Mouse (Mus musculus) CD8-positive naive resting alpha-beta T cell, adult 57 days (primary cell): Measurements from ENCODE around the gene Olfr488. TPM values are rescaled to one million over a fixed set of nuclear protein-coding genes. Genes with fewer than 3 reads are reported as not detected.

Source experiments
- total RNA-seq: library from RNA; stranded (reverse); gene quantifications from one replicate; pipeline ENCODE4 v1.2.4, GENCODE M21; 2023

Olfr488 gene
- not detected for total RNA-seq

GRCm38 (mm10) chr7:108258247-108258646 lies at the start of gene Olfr488:
Gene Olfr488, minus strand, starts transcription at chr7:108258347.

GRCm38 (mm10) chr7:108288834-108289233 lies 30.7 kb upstream of the Olfr488 start, which contains the start of gene Olfr490:
Gene Olfr490, minus strand, starts transcription at chr7:108288934.

GRCm38 (mm10) chr7:108214536-108214935 lies 43.6 kb downstream of the Olfr488 start, which contains the start of gene Olfr487:
Gene Olfr487, minus strand, starts transcription at chr7:108214636.

Other genes starting within 250 kb of the Olfr488 start
- not detected for gene Olfr478, start 224.4 kb downstream of the Olfr488 start, total RNA-seq
- not detected for gene Olfr479, start 207.7 kb downstream of the Olfr488 start, total RNA-seq
- not detected for gene Olfr480, start 191.0 kb downstream of the Olfr488 start, total RNA-seq
- not detected for gene Olfr481, start 178.5 kb downstream of the Olfr488 start, total RNA-seq
- 1.3 TPM for gene Olfr482, start 160.8 kb downstream of the Olfr488 start, total RNA-seq
- gene Olfr483, start 157.5 kb downstream of the Olfr488 start, total RNA-seq = not detected
- not detected for gene Olfr484, start 130.9 kb downstream of the Olfr488 start, total RNA-seq
- not detected for gene Olfr485, start 98.5 kb downstream of the Olfr488 start, total RNA-seq
- gene Olfr486, start 85.6 kb downstream of the Olfr488 start, total RNA-seq = not detected
- gene Olfr487, start 43.7 kb downstream of the Olfr488 start, total RNA-seq = not detected
- not detected for gene Olfr490, start 30.6 kb upstream of the Olfr488 start, total RNA-seq
- gene Olfr491, start 55.1 kb upstream of the Olfr488 start, total RNA-seq = not detected
- not detected for gene Olfr492, start 65.3 kb upstream of the Olfr488 start, total RNA-seq
- not detected for gene Olfr493, start 88.6 kb upstream of the Olfr488 start, total RNA-seq
- gene Olfr494, start 107.0 kb upstream of the Olfr488 start, total RNA-seq = not detected
- not detected for gene Olfr495, start 134.8 kb upstream of the Olfr488 start, total RNA-seq
- not detected for gene Olfr497, start 162.1 kb upstream of the Olfr488 start, total RNA-seq
- not detected for gene Olfr498, start 207.0 kb upstream of the Olfr488 start, total RNA-seq